Mouse (Mus musculus) intestine, embryonic 14.5 days (tissue): ENCODE data around the gene C1qc. TPM values are rescaled to one million over a fixed set of nuclear protein-coding genes. Genes with fewer than 3 reads are reported as not detected.
A peak's percentile ranks its signal among the peaks of the same experiment; 100 is the strongest.

Experiments used
- ATAC-seq: fragments of 200-750 bp; cut with Nextera tagmentation; replicated peaks from 2 replicates; pipeline ENCODE4 v1.8.0; 2017; ENCODE audit warnings: low read depth, moderate number of reproducible peaks, moderate TSS enrichment, moderate library complexity; ENCODE audit not compliant: low FRiP score, low TSS enrichment
- DNase-seq: peaks from one replicate; pipeline ENCODE4 v3.0.0-alpha.2; 2018; ENCODE audit warnings: low spot score
- H3K27ac ChIP-seq: fragments of 300-500 bp; sonication (generic); 2 replicates; pipeline ENCODE4 v1.5.1; 2014; ENCODE audit warnings: low read depth, mild to moderate bottlenecking, control low read depth
- H3K27me3 ChIP-seq: fragments of 300-500 bp; sonication (generic); replicated peaks from 2 replicates; pipeline ENCODE4 v1.6.1; 2014; ENCODE audit warnings: low read length, control low read depth; ENCODE audit not compliant: control insufficient read depth, insufficient read depth
- H3K36me3 ChIP-seq: fragments of 300-500 bp; sonication (generic); 2 replicates; pipeline ENCODE4 v1.6.1; 2014; ENCODE audit warnings: low read length, control low read depth; ENCODE audit not compliant: control insufficient read depth, insufficient read depth
- H3K4me1 ChIP-seq: fragments of 300-500 bp; sonication (generic); replicated peaks from 2 replicates; pipeline ENCODE4 v1.6.1; 2014; ENCODE audit warnings: low read length, control low read depth, mixed read lengths; ENCODE audit not compliant: control insufficient read depth, insufficient read depth
- H3K4me2 ChIP-seq: fragments of 300-500 bp; sonication (generic); 2 replicates; pipeline ENCODE4 v1.6.1; 2014; ENCODE audit warnings: low read length
- H3K4me3 ChIP-seq: fragments of 300-500 bp; sonication (generic); 2 replicates; pipeline ENCODE4 v1.5.1; 2014; ENCODE audit warnings: low read depth, low read length, control low read depth, mixed read lengths
- H3K9ac ChIP-seq: fragments of 300-500 bp; sonication (generic); 2 replicates; pipeline ENCODE4 v1.6.1; 2014; ENCODE audit warnings: mild to moderate bottlenecking, low read length
- H3K9me3 ChIP-seq: fragments of 300-500 bp; sonication (generic); 2 replicates; pipeline ENCODE4 v1.6.1; 2016; ENCODE audit warnings: low read length, control low read depth; ENCODE audit not compliant: control insufficient read depth
- WGBS: fragments of 180-500 bp; shearing (Covaris S2); extraction: QIAGEN DNeasy Blood & Tissue Kit; methylation state at CpG from one replicate; pipeline ENCODE4 v1.1.7; 2014; 5-methylcytosine and 5-hydroxymethylcytosine counted together
- polyA plus RNA-seq: library from polyadenylated mRNA; unstranded; fragments of >200 nt; fragmentation: Nextera tagmentation; extraction: Ambion mirVana; gene quantifications from 2 replicates; pipeline ENCODE4 v1.2.1, GENCODE M21; 2014

C1qc gene
- polyA plus RNA-seq, 1 experiment from 2014 or later: 32.3 TPM

DNA sequence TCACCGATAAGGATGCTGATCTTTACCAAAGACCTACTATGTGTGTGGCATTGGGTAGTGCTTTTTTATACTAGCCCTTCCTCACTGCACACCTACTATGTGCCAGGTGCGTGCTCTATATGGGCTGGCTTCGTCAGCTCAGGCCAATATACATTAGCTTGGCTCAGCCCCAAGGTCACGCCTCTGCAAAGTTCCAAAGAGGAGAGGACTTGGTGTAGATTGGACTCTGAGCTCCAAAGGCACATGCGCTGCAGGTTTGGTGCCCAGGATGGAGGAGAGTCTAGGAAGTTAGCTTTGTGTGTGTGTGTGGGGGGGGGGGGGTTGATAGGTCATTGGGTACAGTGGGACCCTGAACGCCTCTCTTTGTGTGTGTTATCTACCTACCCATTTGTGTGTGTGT is 24.5 kb downstream of the C1qc start:
- Histone ChIP-seq H3K4me1 (peaks cover 14% of the 10 kb centered on the region; the same call in 1 of the 2 replicates), H3K36me3 (no peaks in the 10 kb centered on the region), H3K4me3 (no peak overlapping the region), H3K9me3 (no peaks in the 10 kb centered on the region), H3K27me3 (no peaks in the 10 kb centered on the region), H3K9ac (no peak overlapping the region), H3K4me2 (no peak overlapping the region), H3K27ac (no peak overlapping the region)
- ATAC-seq: no peak
- 61% methylated on average over 6 of the region's 6 CpGs for WGBS
- no peak for DNase-seq

DNA sequence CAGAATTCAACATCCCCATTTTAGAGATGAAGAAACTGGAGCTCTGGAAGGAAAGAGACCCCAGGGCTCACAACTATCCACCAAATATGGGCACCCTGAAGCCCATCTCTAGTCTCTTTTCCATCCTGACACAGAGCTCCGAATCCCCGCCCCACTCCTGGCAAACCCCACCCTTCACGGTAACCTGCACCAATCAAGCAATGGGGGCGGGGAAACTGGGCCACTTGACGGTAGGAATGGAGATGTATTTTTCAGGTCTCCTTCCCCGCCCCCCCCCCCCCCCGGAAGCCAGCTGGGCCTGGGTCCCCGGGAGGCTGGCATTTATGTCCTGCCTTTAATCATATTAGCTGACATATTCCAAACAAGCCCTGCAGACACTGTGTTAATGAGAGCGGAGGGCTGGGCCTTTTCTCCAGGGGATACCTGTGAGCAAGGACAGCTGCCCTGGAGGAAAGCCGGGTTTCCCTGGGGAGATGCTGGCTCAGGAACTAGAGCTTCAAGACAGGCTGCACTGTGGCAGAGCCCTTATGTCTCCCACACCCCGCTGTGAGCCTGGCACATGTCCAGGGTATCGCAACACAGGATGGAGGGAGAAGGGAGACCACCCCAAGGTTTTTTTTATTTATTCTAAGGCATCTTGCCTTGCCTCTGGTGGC is 25.0 kb downstream of the C1qc start:
- DNase-seq: peak; percentile 68
- WGBS: 13% methylated on average over 12 of the region's 12 CpGs
- peak overlapping the region; percentile 18; the same call in 1 of the 2 replicates for H3K4me2 ChIP-seq

DNA sequence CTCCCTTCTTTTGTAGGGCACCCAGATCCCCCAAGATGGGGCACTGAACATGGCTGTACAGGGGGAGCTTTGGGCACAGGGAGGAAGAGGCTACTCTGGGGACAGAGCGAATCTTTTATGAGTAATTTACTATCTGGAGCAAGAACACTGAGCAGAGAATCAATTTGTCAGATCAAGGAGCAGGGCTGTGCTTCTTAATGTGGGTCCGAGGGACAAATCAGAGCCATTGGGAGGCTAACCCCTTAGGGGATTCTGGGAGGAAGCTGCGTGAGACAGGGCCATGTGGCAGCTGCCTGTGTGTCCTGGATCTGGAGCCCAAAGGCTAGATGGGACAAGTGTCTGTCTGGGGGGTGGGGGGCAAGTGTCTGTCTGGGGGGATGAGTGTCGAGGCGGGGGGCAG is 27.3 kb downstream of the C1qc start:
- Histone ChIP-seq H3K4me3 (no peak overlapping the region), H3K27ac (no peak overlapping the region), H3K9ac (no peak overlapping the region), H3K4me1 (peaks cover 24% of the 10 kb centered on the region), H3K4me2 (no peak overlapping the region), H3K9me3 (no peaks in the 10 kb centered on the region), H3K36me3 (no peaks in the 10 kb centered on the region), H3K27me3 (no peaks in the 10 kb centered on the region)
- DNase-seq (no peak), ATAC-seq (no peak)
- WGBS: 66% methylated on average over 5 of the region's 5 CpGs

More for the DNA sequence above, 25.0 kb downstream of the C1qc start:
- Histone ChIP-seq H3K27me3 (no peaks in the 10 kb centered on the region), H3K9ac (no peak overlapping the region), H3K4me3 (no peak overlapping the region), H3K9me3 (no peaks in the 10 kb centered on the region), H3K4me1 (peaks cover 14% of the 10 kb centered on the region; the same call in 1 of the 2 replicates), H3K36me3 (no peaks in the 10 kb centered on the region), H3K27ac (no peak overlapping the region)
- ATAC-seq: peak; percentile 68; the same call in 1 of the 2 replicates

DNA sequence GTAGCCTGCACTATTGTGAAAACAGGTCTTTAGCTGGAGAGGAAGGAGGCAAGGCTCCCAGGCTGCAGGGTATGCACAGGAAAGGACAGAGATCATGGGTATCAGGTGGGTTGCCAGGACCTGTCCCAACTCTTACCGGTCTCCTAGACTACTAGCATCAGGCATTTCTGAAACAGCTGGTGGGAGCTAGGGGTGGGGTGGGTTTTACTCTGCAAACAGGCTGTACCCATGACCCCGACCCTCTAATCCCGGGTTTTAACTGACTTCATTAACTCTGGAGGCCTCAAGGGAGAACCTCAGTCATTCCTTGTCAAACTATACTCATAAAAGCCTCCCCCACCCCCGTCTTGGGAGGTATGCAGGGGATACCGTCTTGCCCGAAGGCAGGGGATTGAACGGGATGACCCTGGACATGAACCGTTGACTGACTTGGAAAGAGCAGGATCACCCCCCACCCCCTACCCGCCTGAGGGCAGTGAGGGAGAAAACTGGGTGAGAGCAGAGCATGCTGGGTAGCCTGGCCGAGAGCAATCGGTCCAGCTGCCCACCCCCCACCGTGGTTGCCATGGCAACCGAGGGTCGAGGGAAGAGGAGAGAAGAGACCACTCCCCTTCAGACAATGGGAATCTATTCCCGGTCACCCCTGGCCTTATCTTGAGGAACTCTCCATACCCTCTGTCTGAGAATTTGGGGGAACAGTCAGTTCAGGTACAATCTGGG is 28.0 kb downstream of the C1qc start:
- no peaks in the 10 kb centered on the region for H3K27me3 ChIP-seq
- no peak overlapping the region for H3K9ac ChIP-seq
- peaks cover 24% of the 10 kb centered on the region for H3K4me1 ChIP-seq
- no peaks in the 10 kb centered on the region for H3K9me3 ChIP-seq
- H3K36me3 ChIP-seq: no peaks in the 10 kb centered on the region
- no peak overlapping the region for H3K27ac ChIP-seq
- no peak for ATAC-seq
- peak; percentile 58 for DNase-seq
- H3K4me2 ChIP-seq: no peak overlapping the region
- H3K4me3 ChIP-seq: no peak overlapping the region
- 13% methylated on average over 15 of the region's 15 CpGs for WGBS

DNA sequence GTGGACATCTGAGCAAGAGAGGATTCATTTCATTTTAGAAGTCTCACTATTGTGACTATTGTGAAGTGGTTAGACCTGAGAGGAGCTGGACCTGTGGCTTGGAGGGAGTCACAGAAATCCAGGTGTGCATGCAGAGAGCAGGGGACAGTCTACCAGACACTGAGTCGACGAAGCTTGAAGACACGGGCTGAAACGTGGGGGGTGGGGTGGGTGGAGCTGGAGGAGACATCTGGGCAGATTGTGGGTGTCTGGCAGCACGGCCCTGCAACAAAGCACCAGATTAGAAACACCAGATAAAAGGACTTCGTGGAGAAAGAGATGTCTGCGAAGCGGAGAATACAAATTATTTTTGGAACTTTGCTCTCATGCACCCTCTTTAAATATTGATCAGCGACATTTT is 29.3 kb downstream of the C1qc start:
- ATAC-seq: no peak
- Histone ChIP-seq H3K27ac (no peak overlapping the region), H3K4me3 (no peak overlapping the region), H3K9me3 (no peaks in the 10 kb centered on the region), H3K36me3 (no peaks in the 10 kb centered on the region), H3K9ac (no peak overlapping the region), H3K4me1 (peaks cover 24% of the 10 kb centered on the region), H3K27me3 (no peaks in the 10 kb centered on the region), H3K4me2 (no peak overlapping the region)
- 48% methylated on average over 9 of the region's 9 CpGs for WGBS
- no peak for DNase-seq

DNA sequence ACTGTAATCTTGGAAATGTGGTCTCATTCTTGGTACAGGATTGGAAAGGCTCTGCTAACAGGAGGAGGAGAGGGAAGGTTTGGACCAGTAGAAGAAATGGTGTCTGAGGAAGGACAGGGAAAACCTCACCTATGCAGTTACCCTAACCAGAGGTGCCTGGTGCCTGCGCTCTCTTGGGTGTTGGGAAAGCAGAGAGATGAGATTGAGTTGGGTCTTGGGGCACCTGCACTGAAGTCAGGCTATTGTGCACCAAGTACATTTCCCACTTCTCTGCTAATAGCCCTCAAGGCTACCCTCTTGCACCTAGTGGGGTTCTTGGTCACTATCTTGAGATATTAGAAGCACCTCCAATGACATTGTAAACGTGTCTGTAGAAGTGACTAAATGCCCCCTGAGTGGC is 30.5 kb downstream of the C1qc start:
- Histone ChIP-seq H3K27me3 (no peaks in the 10 kb centered on the region), H3K9me3 (no peaks in the 10 kb centered on the region), H3K9ac (no peak overlapping the region), H3K36me3 (no peaks in the 10 kb centered on the region), H3K4me3 (no peak overlapping the region), H3K27ac (no peak overlapping the region), H3K4me1 (peaks cover 16% of the 10 kb centered on the region), H3K4me2 (no peak overlapping the region)
- WGBS: 72% methylated on average over 2 of the region's 2 CpGs
- no peak for ATAC-seq
- no peak for DNase-seq

DNA sequence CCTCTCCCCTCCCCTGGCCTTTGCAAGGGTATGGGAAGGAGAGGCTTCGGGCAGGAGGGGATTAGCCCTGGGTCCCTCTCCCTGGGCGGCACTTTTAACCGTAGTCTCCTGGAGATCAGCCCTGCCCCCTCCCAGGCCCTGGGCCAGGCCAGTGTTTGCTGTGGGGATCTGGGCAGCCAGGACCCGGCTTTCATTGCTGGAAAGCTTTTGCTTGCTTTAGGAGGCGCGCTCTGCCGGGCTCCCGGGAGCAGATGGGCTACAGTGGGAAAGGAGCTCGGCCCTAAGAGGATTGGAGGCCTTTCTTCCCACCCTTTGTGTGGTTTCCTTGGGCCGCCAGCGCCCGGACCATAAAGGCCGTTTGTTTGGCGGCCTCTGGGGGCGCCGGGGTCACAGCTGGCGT is 31.1 kb downstream of the C1qc start:
- Histone ChIP-seq H3K4me2 (no peak overlapping the region), H3K9ac (no peak overlapping the region), H3K4me3 (no peak overlapping the region), H3K9me3 (no peaks in the 10 kb centered on the region), H3K27ac (0 out of 2 replicates have a peak overlapping the region, but pooled peaks have one; percentile 18), H3K27me3 (no peaks in the 10 kb centered on the region), H3K4me1 (peaks cover 16% of the 10 kb centered on the region), H3K36me3 (no peaks in the 10 kb centered on the region)
- WGBS: 13% methylated on average over 17 of the region's 17 CpGs
- ATAC-seq: no peak
- DNase-seq: no peak

DNA sequence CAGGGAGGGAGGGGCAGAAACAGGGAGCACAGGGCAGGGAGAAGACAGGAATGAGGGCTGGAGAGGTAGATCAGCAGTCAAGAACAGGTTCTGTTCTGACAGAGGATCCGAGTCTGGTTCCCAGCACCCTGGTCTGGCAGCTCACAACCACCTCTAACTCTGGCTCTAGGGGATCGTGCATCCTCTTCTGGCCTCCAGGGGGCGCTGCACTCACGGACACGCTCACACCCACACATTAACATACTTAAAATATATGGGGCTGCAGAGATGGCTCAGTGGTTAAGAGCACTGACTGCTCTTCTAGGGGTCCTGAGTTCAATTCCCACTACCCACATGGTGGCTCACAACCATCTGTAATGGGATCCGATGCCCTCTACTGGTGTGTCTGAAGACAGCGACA is 32.8 kb downstream of the C1qc start:
- Histone ChIP-seq H3K4me1 (peaks cover 14% of the 10 kb centered on the region), H3K27me3 (no peaks in the 10 kb centered on the region), H3K9me3 (no peaks in the 10 kb centered on the region), H3K27ac (no peak overlapping the region), H3K4me2 (no peak overlapping the region), H3K4me3 (no peak overlapping the region), H3K36me3 (no peaks in the 10 kb centered on the region), H3K9ac (no peak overlapping the region)
- no peak for ATAC-seq
- no peak for DNase-seq
- 83% methylated on average over 7 of the region's 7 CpGs for WGBS

DNA sequence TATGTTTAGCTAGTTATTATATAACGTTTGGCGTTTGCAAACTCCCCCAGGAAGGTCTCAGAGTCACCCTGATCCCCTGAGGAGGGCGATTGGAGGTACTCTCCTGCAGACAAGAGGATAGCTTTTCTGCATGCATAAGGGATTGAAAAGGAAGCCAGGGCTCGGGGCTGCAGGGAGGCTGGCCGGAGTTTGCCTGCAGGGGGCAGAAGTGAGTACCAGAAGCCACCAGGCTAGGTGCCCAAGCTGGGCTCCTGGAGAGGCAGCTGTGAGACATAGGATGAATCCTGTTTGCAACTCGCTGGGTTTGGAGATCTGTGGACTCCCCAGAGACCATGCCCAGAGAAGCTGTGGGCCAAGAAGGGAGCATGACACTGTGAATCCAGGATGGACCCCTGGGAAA is 37.8 kb downstream of the C1qc start:
- Histone ChIP-seq H3K4me1 (no peaks in the 10 kb centered on the region), H3K27ac (no peak overlapping the region), H3K36me3 (no peaks in the 10 kb centered on the region), H3K9me3 (no peaks in the 10 kb centered on the region), H3K4me2 (no peak overlapping the region), H3K4me3 (no peak overlapping the region), H3K27me3 (no peaks in the 10 kb centered on the region), H3K9ac (no peak overlapping the region)
- 36% methylated on average over 6 of the region's 6 CpGs for WGBS
- ATAC-seq (no peak), DNase-seq (no peak)
